8 mouse cellular contexts compared by ENCODE assay signal in the genomic region with DNA sequence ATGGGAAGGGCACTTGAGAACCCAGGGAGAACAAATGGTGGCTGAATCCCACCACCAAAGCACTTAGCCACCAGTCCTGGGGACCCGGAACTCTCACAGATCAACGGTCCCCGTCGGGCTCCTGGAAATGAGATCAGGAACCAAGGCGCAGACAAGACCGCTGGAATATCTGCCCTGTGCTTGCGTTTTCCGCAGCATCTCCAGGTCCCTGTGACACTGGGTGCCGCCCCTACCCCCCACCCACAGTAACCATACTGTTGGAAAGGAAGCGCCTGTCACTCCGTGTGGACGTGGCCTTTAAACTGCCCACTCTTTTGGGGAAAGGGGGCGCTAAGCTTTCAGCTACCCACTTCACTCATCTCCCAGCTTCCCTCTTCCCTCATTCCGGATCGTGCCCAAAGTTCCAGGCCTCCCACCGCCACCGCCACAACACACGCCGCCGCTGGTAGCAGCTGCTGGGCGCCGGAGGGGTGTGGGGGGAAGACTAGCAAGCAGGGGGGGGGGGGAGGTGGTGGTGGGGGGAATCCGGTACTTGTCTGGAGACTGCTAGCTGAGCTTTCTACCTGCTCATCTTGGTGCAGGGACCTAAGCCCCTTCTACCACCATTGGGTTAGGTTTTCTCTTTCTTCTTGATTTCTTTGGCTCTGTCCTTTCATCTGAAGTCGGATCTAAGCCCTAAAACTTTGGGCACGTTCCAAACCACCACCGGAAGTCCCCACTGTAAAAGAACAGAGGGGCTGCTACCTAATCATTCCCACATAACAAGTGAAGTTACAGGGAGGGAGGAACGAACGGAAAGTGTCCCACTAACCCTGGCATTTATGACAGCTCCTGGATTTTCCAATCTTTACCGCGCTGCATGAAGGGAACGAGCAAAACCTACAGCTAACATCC. TPM values are rescaled to one million over a fixed set of nuclear protein-coding genes. Genes with fewer than 3 reads are reported as not detected.
DNase-seq lines count a peak whose midpoint lies in the region; ATAC-seq lines count a peak whose summit lies in the region.

No protein-coding gene starts in this region.

- peak overlapping the region; percentile 66 for H3K4me2 ChIP-seq in neural tube, embryonic 15.5 days

- no peaks in the 10 kb centered on the region for H3K36me3 ChIP-seq in limb, embryonic 10.5 days
- no peaks in the 10 kb centered on the region for H3K36me3 ChIP-seq in neural tube, embryonic 15.5 days

- no peaks in the 10 kb centered on the region for H3K9me3 ChIP-seq in limb, embryonic 10.5 days (replicated peaks)
- no peaks in the 10 kb centered on the region for H3K9me3 ChIP-seq in neural tube, embryonic 15.5 days (replicated peaks)

- H3K4me1 ChIP-seq in limb, embryonic 10.5 days: peaks cover 29% of the 10 kb centered on the region
- peaks cover 23% of the 10 kb centered on the region for H3K4me1 ChIP-seq in neural tube, embryonic 15.5 days

- no peak for ATAC-seq in neural tube, embryonic 15.5 days (ENCODE audit: low FRiP score)

- H3K27ac ChIP-seq in limb, embryonic 10.5 days: peak overlapping the region; percentile 98
- H3K27ac ChIP-seq in neural tube, embryonic 15.5 days (replicated peaks): peak overlapping the region; percentile 97

- intact Hi-C loops in gastrocnemius, postnatal 14 days (cut with DNase I; ENCODE audit: low total_unique reads): no loop called here

- peak overlapping the region; percentile 74 for H3K4me3 ChIP-seq in limb, embryonic 10.5 days
- peak overlapping the region; percentile 87 for H3K4me3 ChIP-seq in neural tube, embryonic 15.5 days (replicated peaks)

- H3K27me3 ChIP-seq in limb, embryonic 10.5 days (ENCODE audit: low read depth, poor library complexity, severe bottlenecking): no peaks in the 10 kb centered on the region
- H3K27me3 ChIP-seq in neural tube, embryonic 15.5 days (replicated peaks): no peaks in the 10 kb centered on the region

- DNase-seq in gastrocnemius, postnatal 14 days: peak; percentile 9
- DNase-seq in gastrocnemius, adult 8-10 months (ENCODE audit: low spot score in 2 of 2): no peak
- DNase-seq in ZHBTc4 (ENCODE audit: low read depth, low spot score): peak; percentile 15
- peak; percentile 8 for DNase-seq in gastrocnemius, postnatal 25 days
- peak; percentile 75 for DNase-seq in limb, embryonic 10.5 days (ENCODE audit: low spot score)
- DNase-seq in natural killer cell, adult 2 months (ENCODE audit: low spot score in 2 of 2): no peak
- no peak for DNase-seq in urinary bladder, adult 18-20 months (ENCODE audit: low spot score in 2 of 2)

- peak overlapping the region; percentile 40 for H3K9ac ChIP-seq in neural tube, embryonic 15.5 days (replicated peaks)

- 3% methylated on average over 31 of the region's 31 CpGs for WGBS in limb, embryonic 10.5 days
- 4% methylated on average over 30 of the region's 31 CpGs for WGBS in neural tube, embryonic 15.5 days

RNA-seq across cellular contexts. Expression of a gene that starts 1.3 kb away (rescaled TPM):
- 10 to 100 TPM in 1 of 2 experiments, 1 to 10 TPM in 1; 7.8 to 11.5 TPM for total RNA-seq in gastrocnemius, postnatal 14 days (2021)
- total RNA-seq in gastrocnemius, adult 8-10 months (2022): under 1 TPM; 0.17 to 0.83 (median 0.80) TPM
- total RNA-seq in gastrocnemius, postnatal 25 days (2021): 1 to 10 TPM; 1.9 to 2.9 TPM
- polyA plus RNA-seq in limb, embryonic 10.5 days (2016; fragmentation: Nextera tagmentation; extraction: Ambion mirVana): 80.9 and 112 TPM in 2 replicates
- polyA plus RNA-seq in neural tube, embryonic 15.5 days (2015; fragmentation: Nextera tagmentation; extraction: Ambion mirVana): 51.6 and 61.2 TPM in 2 replicates

Comparison
In these comparisons a context has a peak if more than half of its experiments do, and no peak if none do; other contexts are left out.
1. DNase-seq: peak in gastrocnemius, postnatal 14 days (single experiment), ZHBTc4 (single experiment), gastrocnemius, postnatal 25 days (single experiment) and limb, embryonic 10.5 days (single experiment); none in gastrocnemius, adult 8-10 months (0 of 2), natural killer cell, adult 2 months (0 of 2) and urinary bladder, adult 18-20 months (0 of 2).